Mouse (Mus musculus) cortical plate, adult 2 months (tissue): Measurements from ENCODE around the gene Nr2f2.

Source experiments
- CTCF ChIP-seq: fragments of 200-500 bp; IDR thresholded peaks from 2 replicates; pipeline ENCODE4 v1.5.1; 2011; ENCODE audit warnings: mild to moderate bottlenecking, control low read depth, low read length; ENCODE audit not compliant: insufficient read depth; ENCODE audit errors: extremely low read depth
- POLR2A ChIP-seq: fragments of 200-500 bp; IDR thresholded peaks from 2 replicates; pipeline ENCODE4 v1.6.1; 2011; ENCODE audit warnings: mild to moderate bottlenecking, low read length, control low read depth; ENCODE audit not compliant: insufficient read depth; ENCODE audit errors: extremely low read depth

DNA sequence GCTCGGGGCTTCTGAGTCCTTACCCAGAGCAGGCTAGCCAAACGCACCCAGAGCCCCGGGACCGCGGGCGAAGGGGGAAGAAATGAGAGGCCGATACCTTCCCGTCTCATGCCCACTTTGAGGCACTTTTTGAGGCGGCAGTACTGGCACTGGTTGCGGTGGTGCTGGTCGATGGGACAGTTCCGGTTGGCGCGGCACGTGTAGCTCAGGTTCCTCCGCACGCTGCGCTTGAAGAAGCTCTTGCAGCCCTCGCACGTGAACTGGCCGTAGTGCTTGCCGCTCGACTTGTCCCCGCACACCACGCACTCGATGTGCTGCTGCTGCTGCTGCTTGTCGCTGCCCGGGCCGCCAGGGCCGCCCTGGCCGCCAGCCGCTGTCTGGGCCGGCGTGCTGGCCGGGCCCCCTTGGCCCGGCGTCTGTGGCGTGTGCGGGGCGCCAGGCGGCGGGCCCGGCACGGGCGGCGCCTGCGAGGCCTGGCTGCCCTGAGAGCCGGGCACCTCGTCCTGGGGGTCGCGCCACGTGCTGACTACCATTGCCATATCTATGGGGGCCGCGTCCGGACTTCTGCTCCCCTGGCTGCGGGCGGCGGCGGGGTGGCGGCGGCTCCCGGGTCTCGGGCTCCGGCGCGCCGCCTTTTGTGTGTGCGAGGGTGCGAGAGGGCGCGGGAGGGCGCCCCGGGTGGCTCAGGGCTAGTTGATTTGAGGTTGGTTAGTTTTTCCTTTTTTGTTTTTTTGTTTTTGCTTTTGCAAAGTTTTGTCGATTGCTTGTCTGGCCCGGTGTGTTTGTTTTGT lies 6.5 kb downstream of the Nr2f2 start:
- no peak for TF ChIP-seq CTCF
- TF ChIP-seq POLR2A = no peak
